Mouse (Mus musculus) telencephalon, adult 2 months (tissue): ENCODE data around the gene Orm3.

Experiments
- DNase-seq: peaks from one replicate; pipeline ENCODE4 v3.0.0-alpha.2; 2011; ENCODE audit warnings: low read depth, low spot score

Orm3 gene

GRCm38 (mm10) chr4:63368577-63368976, 12.6 kb downstream of the Orm3 start:
- DNase-seq, result peak; percentile 26

- DNase-seq, result no peak
Observed at GRCm38 (mm10) chr4:63370897-63371296, 14.9 kb downstream of the Orm3 start.

GRCm38 (mm10) chr4:63371890-63372289, 15.9 kb downstream of the Orm3 start:
- no peak for DNase-seq

- no peak for DNase-seq
Observed at GRCm38 (mm10) chr4:63373404-63373803, 17.4 kb downstream of the Orm3 start.

- no peak for DNase-seq
Observed at GRCm38 (mm10) chr4:63374331-63374730, 18.4 kb downstream of the Orm3 start.

GRCm38 (mm10) chr4:63375367-63375766, 19.4 kb downstream of the Orm3 start:
- no peak for DNase-seq

- no peak for DNase-seq
Observed at GRCm38 (mm10) chr4:63377483-63377882, 21.5 kb downstream of the Orm3 start.

GRCm38 (mm10) chr4:63382676-63383369, 26.9 kb downstream of the Orm3 start:
- no peak for DNase-seq

- no peak for DNase-seq
Observed at GRCm38 (mm10) chr4:63383474-63383873, 27.5 kb downstream of the Orm3 start.

GRCm38 (mm10) chr4:63384262-63384661, 28.3 kb downstream of the Orm3 start:
- no peak for DNase-seq

GRCm38 (mm10) chr4:63385253-63385652, 29.3 kb downstream of the Orm3 start:
- no peak for DNase-seq

GRCm38 (mm10) chr4:63385784-63386183, 29.8 kb downstream of the Orm3 start:
- DNase-seq, result no peak

- DNase-seq, result no peak
Observed at GRCm38 (mm10) chr4:63388029-63388428, 32.1 kb downstream of the Orm3 start.

GRCm38 (mm10) chr4:63389121-63389886, 33.3 kb downstream of the Orm3 start:
- DNase-seq, result no peak

- DNase-seq, result no peak
Observed at GRCm38 (mm10) chr4:63389887-63390528, 34.0 kb downstream of the Orm3 start.

- DNase-seq, result no peak
Observed at GRCm38 (mm10) chr4:63391322-63391721, 35.4 kb downstream of the Orm3 start.

GRCm38 (mm10) chr4:63397981-63398537, 42.1 kb downstream of the Orm3 start:
- DNase-seq, result no peak

GRCm38 (mm10) chr4:63398854-63399609, 43.1 kb downstream of the Orm3 start:
- DNase-seq, result no peak

GRCm38 (mm10) chr4:63399691-63400270, 43.8 kb downstream of the Orm3 start:
- no peak for DNase-seq

- DNase-seq, result no peak
Observed at GRCm38 (mm10) chr4:63400541-63401306, 44.8 kb downstream of the Orm3 start.
